Mouse (Mus musculus) thymus, postnatal 4 days (tissue): ENCODE results near the gene Atp5mpl.
A peak's percentile ranks its signal among the peaks of the same experiment; 100 is the strongest.

Experiments used
- DNase-seq: peaks from one replicate; pipeline ENCODE4 v3.0.0; 2021

Gene Atp5mpl

GRCm38 (mm10) chr12:111966683-111967173 is at the start of gene Atp5mpl:
TSS of gene Atp5mpl (minus strand) at chr12:111966977.
- peak; percentile 98 for DNase-seq

- DNase-seq = no peak
These were observed 49.6 kb upstream of the Atp5mpl start for GRCm38 (mm10) chr12:112016346-112016745.

DNA sequence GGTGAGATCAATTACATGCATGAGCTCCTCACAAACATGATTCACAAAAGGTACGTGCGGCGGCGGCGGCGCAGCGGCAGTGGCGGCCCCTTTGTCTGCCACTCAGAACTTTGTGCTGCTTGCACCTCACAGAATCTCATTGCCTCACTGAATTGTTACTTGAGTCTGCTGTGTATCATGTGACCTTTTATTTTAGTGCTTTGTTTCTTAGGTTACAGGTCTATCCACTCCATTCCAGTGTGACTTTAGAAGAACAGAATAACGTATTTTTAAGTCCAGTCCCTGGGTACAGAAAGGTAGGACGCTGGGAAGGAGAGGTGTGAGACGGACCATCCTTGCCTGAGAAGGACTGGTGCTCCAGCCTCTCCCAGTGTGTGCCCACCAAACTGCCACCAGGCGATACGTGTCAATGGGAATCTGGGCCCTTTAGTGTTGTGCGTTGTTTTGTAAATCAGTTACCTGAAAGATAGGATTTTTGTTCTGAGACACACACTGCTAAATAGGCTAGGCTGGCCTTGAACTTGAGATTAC is 46.6 kb upstream of the Atp5mpl start:
- no peak for DNase-seq

GRCm38 (mm10) chr12:112012511-112013270 is 45.9 kb upstream of the Atp5mpl start:
- peak; percentile 42 for DNase-seq

GRCm38 (mm10) chr12:112001223-112001622 is 34.4 kb upstream of the Atp5mpl start:
- peak; percentile 82 for DNase-seq

GRCm38 (mm10) chr12:111999735-112000134 is 33.0 kb upstream of the Atp5mpl start:
- DNase-seq = no peak

DNA sequence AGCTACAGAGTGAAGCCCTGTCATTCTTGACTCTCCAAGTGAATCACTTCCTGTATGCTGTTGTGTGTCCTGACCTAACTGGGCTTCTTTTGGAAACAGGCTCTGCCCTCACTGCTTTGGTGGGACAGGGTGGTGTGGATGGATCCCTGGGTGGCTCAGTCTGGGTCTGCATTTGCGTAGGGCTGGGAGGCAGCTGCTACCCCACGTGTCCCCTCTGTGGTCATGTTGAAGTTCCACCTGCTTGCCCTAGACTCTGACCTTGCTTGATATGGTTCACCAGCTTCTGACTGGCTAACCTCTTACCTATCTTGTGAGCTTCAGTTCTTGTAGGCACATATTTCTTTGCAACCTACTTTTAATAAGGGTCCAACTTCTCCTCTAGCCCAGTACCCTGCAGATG is 28.4 kb upstream of the Atp5mpl start:
- DNase-seq = no peak

- DNase-seq = no peak
These were observed 25.8 kb upstream of the Atp5mpl start for GRCm38 (mm10) chr12:111992626-111993025.

DNA sequence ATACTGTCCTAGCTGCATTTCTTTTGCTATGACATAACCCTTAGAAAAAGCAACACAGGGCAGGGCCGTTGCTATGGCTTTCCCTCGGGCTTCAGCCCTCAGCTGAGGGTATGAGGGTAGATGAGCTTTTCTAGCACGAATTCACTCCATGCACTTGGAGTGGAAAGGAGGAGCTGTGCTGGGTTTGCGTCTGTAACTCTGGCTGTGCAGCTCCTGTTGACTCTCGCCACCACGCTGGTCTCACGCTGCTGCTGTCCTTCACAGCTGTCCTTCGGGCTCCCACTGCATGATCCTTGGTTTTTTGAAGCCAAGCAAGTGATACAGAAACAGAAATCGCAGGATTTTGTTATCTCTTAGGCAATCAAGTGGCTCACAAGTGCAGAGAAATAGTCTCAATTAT is 20.0 kb upstream of the Atp5mpl start:
- DNase-seq = no peak

DNA sequence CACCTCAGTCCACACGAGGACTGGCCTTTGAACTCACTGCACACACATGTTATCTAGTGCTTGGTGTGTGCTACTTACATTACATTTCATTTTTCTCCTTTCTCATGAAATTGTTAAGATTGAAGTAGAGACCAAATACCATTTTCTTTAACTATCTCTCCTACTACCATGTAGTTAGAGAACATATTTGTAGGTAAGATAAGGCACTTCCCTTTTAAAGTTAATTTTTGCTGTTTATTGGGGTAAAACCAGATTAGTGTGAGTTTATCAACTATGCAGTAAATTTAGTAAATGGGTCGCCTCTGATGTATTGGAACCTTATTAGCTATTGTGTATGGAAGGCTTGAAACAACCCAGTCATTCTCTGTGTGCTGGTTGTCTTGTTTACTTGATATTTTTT is 16.4 kb upstream of the Atp5mpl start:
- DNase-seq = no peak

- DNase-seq = no peak
These were observed 15.1 kb upstream of the Atp5mpl start for GRCm38 (mm10) chr12:111981831-111982230.

DNA sequence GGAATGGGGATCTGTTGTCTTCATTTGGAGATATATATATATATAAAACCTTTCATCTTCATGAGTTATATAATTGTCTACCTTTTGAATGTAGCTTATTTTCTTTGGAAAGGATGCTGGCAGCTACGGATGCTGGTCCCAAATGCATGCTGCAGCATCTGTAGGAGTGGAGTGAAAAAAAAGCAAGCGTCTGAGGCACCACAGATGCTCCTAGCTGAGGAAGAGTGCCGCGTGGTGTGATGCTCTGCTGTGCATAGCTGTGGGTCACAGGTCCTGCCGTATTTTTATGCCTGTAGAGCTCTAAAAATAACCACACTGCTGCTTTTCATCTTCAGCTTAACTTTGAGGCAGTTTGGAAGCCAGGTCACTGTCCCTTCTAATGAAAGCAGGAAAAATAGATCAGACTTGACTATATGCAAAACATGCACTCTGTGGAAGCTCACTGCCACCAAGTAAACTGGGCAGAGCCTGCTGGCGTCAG is 14.2 kb upstream of the Atp5mpl start, which contains the start of gene Rd3l:
Gene Rd3l (minus strand): TSS at position 431 of the 481 bp plus-strand sequence.
- no peak for DNase-seq

DNA sequence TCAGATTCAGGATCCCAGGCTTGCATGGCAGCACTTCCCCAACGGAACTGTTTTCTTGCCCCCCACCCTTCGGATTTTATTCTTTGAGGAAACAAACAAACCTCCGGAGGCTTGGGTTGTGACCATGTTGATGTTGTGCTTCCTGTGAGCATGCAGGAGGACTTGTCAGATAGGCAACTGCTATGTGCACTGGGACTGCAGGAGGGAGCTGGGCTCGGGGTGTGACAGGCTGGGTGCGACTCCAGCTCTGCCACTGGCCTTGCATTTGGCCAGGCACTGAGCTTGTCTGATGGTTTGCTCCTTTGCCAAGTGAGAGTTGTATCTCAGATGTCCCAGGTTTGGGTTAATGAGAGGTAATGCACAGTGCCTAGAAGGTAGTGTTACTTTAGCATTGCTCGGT is 11.5 kb upstream of the Atp5mpl start:
- DNase-seq = no peak

- no peak for DNase-seq
These were observed 10.4 kb upstream of the Atp5mpl start for GRCm38 (mm10) chr12:111977138-111977537.

DNA sequence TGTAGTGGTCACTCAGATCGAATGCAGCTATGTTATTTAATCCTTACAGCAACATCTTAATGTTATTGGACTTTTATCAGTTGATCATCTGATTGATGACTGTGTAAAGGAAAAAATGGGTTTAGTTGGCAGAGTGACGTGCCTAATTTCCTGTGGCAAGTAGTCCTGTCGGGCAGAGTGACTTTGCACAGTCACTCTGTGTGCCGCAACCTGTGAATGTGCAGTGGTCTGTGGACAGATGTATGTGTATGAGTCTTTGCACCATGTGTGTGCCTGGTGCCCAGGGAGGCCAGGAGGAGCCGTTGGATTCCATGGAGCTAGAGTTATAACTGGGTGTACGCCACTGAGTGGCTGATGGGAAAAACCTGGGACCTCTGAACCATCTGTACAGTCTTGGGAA is 7.8 kb upstream of the Atp5mpl start:
- DNase-seq = no peak

GRCm38 (mm10) chr12:111972504-111972903 is 5.7 kb upstream of the Atp5mpl start:
- DNase-seq = no peak

DNA sequence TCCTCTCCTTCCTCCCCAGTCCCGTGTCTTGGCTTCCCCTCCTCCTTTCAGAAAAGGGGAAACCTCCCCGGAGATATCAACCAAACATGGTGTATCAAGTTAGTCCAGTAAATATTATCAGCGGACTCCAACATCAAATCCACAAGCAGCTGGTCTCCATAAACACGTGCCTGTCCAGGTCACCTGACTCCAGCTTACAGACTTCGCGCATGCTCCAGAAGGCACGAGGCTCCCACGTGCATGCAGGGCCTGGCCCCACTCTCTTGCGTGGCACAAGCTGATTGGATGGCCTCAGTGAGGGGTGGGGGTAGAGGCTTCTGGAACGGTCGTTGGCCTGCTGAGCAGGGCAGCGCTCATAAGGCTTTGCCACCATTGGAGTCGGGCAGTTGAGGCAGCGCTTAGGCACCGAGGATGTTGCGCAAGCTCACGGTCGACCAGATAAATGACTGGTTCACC is 4.5 kb upstream of the Atp5mpl start, which contains the start of gene Tdrd9:
Gene Tdrd9 (plus strand): TSS at position 329 of the 456 bp plus-strand sequence.
- DNase-seq = no peak

DNA sequence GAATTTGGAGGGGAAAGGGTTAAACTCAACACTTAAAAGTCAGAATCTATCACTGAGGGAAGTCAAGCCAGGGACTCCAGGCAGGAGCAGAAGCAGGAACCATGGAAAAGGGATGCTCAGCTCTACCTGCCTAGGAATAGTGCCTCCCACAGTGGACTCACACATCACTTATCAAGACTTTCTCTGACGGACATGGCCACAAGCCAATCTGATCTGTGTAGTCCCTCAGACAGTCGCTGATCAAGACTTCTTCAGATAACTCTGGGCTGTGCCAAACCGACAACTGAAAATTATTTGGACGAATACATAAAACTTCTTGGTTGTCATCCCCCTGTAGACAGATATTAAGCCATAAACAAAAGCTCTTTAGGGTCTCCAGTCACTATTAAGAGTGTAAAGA is 3.3 kb upstream of the Atp5mpl start:
- no peak for DNase-seq

GRCm38 (mm10) chr12:111963339-111963738 is 3.4 kb downstream of the Atp5mpl start:
- DNase-seq = no peak

DNA sequence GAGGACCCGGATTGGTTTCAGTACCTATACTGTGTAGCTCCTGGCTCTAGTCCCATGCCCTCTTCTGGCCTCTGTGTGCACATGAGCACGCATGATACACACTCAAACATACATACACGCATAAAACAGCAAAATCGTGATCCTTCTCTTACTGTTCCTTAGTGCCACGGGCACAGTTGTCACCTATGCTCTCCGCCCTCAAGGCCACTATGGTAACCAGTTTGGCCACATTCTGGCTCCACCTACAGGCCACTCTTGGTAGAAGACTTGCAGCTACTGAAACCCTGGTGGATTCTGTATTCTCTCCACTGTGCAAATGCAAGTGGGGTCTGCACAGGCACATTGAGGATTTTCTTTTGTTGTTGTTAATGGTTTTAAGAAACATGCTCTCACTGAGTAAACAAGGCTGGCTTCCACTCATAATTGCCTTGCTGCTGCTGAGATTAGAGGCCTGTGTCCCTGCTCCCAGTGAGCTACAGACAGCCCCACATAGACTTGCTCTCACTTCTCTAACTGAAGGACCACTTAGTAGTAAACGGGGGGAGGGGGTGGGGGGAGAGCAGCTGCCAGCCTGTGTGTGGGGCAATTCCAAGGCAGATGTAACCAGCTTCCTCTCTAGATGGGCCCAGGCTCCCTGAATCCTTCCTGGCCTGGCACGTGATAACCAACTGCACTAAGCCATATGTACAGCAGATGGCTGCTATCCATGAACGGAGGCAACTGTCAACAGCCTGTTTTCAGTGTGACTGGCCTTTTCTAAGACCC is 8.5 kb downstream of the Atp5mpl start:
- DNase-seq = peak; percentile 86

- DNase-seq = no peak
These were observed 10.6 kb downstream of the Atp5mpl start for GRCm38 (mm10) chr12:111956173-111956572.

DNA sequence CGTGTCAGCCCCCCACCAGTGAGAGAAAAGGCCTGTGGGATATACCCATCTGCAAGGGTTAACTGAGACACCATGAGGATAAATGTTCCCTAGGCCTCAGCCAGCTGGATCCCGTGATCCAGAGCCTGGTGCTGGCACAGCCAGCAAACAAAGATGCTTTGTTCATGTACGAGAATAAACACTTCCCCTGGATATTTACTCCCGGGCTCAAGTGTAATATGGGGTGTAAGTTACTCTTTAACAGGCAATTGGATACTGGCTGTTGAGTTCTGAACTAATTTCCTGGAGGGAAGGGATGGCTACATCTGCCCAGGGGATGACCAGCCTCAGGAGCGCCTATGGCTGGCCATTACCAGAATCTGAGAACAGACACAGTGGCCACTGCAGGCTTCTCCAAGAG is 15.1 kb downstream of the Atp5mpl start:
- no peak for DNase-seq

- no peak for DNase-seq
These were observed 16.3 kb downstream of the Atp5mpl start for GRCm38 (mm10) chr12:111950486-111950885.
